Mouse (Mus musculus) left cerebral cortex, adult 18-20 months (tissue): ENCODE results near the gene Mia3. TPM values are rescaled to one million over a fixed set of nuclear protein-coding genes. Genes with fewer than 3 reads are reported as not detected.

Experiments
- total RNA-seq, 2 experiments: library from RNA; stranded (reverse); gene quantifications; 2 replicates each; pipeline ENCODE4 v1.2.3; 2021

Mia3 gene
- total RNA-seq, 2 experiments from 2014 or later, result 240 to 241 TPM

Other genes starting within 250 kb of the Mia3 start
- 1 to 10 TPM; 5.7 to 6.6 TPM for gene Disp1, start 148.0 kb downstream of the Mia3 start, total RNA-seq
- gene Aida, start 73.0 kb downstream of the Mia3 start, total RNA-seq, result 10 to 100 TPM; 52.3 to 59.1 TPM
- gene Brox, start 72.3 kb downstream of the Mia3 start, total RNA-seq, result 10 to 100 TPM; 52.5 to 53.6 TPM
- gene Taf1a, start 19.4 kb upstream of the Mia3 start, total RNA-seq, result 10 to 100 TPM; 18.2 to 20.7 TPM
- gene Hhipl2, start 48.7 kb upstream of the Mia3 start, total RNA-seq, result 1 to 10 TPM in 1 of 2 experiments, under 1 TPM in 1; 0.16 to 1.8 TPM